Mouse (Mus musculus) thymus, adult 2 months (tissue): ENCODE data around the gene Abtb2. TPM values are rescaled to one million over a fixed set of nuclear protein-coding genes. Genes with fewer than 3 reads are reported as not detected.

Source experiments
- DNase-seq: peaks from one replicate; pipeline ENCODE4 v3.0.0; 2021
- H3K27ac ChIP-seq: fragments of 200-500 bp; 2 replicates; pipeline ENCODE4 v1.5.1; 2012; ENCODE audit warnings: low read length, control low read depth; ENCODE audit not compliant: control insufficient read depth, insufficient read depth
- H3K27me3 ChIP-seq: fragments of 200-500 bp; 2 replicates; pipeline ENCODE4 v1.6.1; 2012; ENCODE audit warnings: mild to moderate bottlenecking, low read length, moderate library complexity, mixed read lengths; ENCODE audit not compliant: control insufficient read depth, insufficient read depth
- H3K36me3 ChIP-seq: fragments of 200-500 bp; 2 replicates; pipeline ENCODE4 v1.6.1; 2012; ENCODE audit warnings: mild to moderate bottlenecking, low read length, moderate library complexity; ENCODE audit not compliant: control insufficient read depth, insufficient read depth
- H3K4me1 ChIP-seq: fragments of 200-500 bp; replicated peaks from 2 replicates; pipeline ENCODE4 v1.6.1; 2012; ENCODE audit warnings: low read length; ENCODE audit not compliant: control insufficient read depth, insufficient read depth
- H3K4me3 ChIP-seq: fragments of 200-500 bp; 2 replicates; pipeline ENCODE4 v1.5.1; 2012; ENCODE audit warnings: mild to moderate bottlenecking, low read length, control low read depth, moderate library complexity; ENCODE audit not compliant: control insufficient read depth, insufficient read depth
- CTCF ChIP-seq: fragments of 200-500 bp; IDR thresholded peaks from 2 replicates; pipeline ENCODE4 v1.5.1; 2012; ENCODE audit warnings: mild to moderate bottlenecking, control low read depth, low read length, moderate library complexity, borderline replicate concordance; ENCODE audit not compliant: control insufficient read depth, poor library complexity, insufficient read depth; ENCODE audit errors: extremely low read depth
- POLR2A ChIP-seq: fragments of 200-500 bp; IDR thresholded peaks from 2 replicates; pipeline ENCODE4 v1.6.1; 2012; ENCODE audit warnings: mild to moderate bottlenecking, low read length, control low read depth, moderate library complexity; ENCODE audit not compliant: control insufficient read depth, poor library complexity, insufficient read depth; ENCODE audit errors: extremely low read depth
- WGBS: fragments of 180-500 bp; shearing (Covaris S2); methylation state at CpG from one replicate; pipeline ENCODE4 v1.1.7; 2018; 5-methylcytosine and 5-hydroxymethylcytosine counted together
- polyA plus RNA-seq: library from polyadenylated mRNA; depleted of rRNA; stranded (reverse); fragments of >200 nt; gene quantifications from 2 replicates; pipeline ENCODE4 v1.2.3, GENCODE M21; 2012

Abtb2 gene
- polyA plus RNA-seq, 1 experiment = 110 TPM

DNA sequence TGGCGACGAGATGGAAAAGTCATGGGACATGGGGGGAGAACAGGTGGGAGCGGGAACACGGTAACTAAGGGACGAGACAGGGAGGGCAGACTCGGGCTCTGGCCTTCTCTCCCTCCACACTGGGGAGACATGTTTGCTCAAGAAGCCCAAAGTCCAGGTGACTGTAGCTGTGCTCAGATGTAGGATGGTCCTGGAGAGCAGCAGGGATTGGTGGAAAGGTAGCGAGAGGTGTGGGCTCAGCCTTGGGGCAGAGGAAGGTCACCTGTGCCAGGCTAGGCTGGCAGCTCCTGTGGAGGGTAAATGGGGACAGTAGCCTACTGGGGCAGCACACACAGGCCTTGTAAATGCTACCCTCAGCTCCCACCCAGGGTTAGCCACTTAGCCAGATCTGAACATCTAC lies 147.7 kb downstream of the Abtb2 start:
- Histone ChIP-seq H3K4me1 (no peaks in the 10 kb centered on the region), H3K27ac (no peak overlapping the region), H3K4me3 (no peak overlapping the region), H3K27me3 (no peaks in the 10 kb centered on the region), H3K36me3 (peaks cover 68% of the 10 kb centered on the region)
- TF ChIP-seq POLR2A (no peak), CTCF (no peak)
- WGBS = 99% methylated on average over 7 of the region's 7 CpGs
- no peak for DNase-seq

- H3K27me3 ChIP-seq = no peaks in the 10 kb centered on the region
- H3K4me3 ChIP-seq = no peak overlapping the region
- no peaks in the 10 kb centered on the region for H3K4me1 ChIP-seq
- DNase-seq = no peak
- no peak for TF ChIP-seq CTCF
- no peak for TF ChIP-seq POLR2A
- 93% methylated on average over 4 of the region's 4 CpGs for WGBS
- peaks cover 64% of the 10 kb centered on the region for H3K36me3 ChIP-seq
- no peak overlapping the region for H3K27ac ChIP-seq
These were observed 148.3 kb downstream of the Abtb2 start for GRCm38 (mm10) chr2:103714412-103714811.

DNA sequence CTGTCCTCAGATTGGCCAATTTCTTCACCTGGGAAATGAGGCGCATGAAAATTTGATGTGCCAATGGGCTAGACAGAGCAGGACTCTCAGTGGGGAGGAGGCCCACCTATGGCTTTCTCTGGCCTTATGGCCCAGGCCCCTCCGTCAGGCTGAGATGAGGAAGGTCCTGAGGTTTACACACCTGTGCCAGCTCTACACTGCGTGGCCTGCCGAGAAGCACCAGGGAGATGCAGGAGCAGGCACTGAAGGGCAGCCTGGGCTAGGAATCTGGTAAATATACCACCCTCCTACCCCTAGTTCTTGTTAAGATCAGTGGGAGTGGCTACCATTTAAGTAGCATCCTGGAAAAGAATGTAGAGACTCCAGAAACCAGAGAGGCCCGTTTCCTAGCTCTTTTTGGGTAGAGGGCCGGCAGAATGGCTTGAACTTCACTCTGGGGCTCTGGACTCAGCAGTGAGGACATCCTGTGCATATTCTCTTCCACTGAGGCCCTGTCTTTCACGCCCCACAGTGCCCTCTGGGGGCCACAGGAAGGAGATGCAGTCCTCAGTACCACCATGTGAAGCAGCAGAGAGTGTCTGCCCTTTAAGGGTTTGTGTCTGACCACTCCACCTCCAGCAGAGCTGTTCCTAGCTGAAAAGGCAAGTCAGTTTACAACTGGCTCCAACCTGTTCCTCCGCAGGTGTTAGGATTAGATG lies 152.6 kb downstream of the Abtb2 start:
- TF ChIP-seq CTCF = peak; percentile 85; the same call in 1 of the 2 replicates
- no peak for TF ChIP-seq POLR2A
- DNase-seq = peak; percentile 82
- no peak overlapping the region for H3K27ac ChIP-seq
- H3K36me3 ChIP-seq = peaks cover 21% of the 10 kb centered on the region
- WGBS = 68% methylated on average over 8 of the region's 8 CpGs
- no peaks in the 10 kb centered on the region for H3K4me1 ChIP-seq
- no peak overlapping the region for H3K4me3 ChIP-seq
- no peaks in the 10 kb centered on the region for H3K27me3 ChIP-seq

GRCm38 (mm10) chr2:103719292-103719646 lies 153.2 kb downstream of the Abtb2 start:
- TF ChIP-seq POLR2A = no peak
- TF ChIP-seq CTCF = no peak
- no peak overlapping the region for H3K4me3 ChIP-seq
- no peaks in the 10 kb centered on the region for H3K4me1 ChIP-seq
- no peaks in the 10 kb centered on the region for H3K27me3 ChIP-seq
- DNase-seq = no peak
- H3K36me3 ChIP-seq = peaks cover 17% of the 10 kb centered on the region; the same call in 1 of the 2 replicates
- no peak overlapping the region for H3K27ac ChIP-seq
- WGBS = 98% methylated on average over 7 of the region's 7 CpGs

DNA sequence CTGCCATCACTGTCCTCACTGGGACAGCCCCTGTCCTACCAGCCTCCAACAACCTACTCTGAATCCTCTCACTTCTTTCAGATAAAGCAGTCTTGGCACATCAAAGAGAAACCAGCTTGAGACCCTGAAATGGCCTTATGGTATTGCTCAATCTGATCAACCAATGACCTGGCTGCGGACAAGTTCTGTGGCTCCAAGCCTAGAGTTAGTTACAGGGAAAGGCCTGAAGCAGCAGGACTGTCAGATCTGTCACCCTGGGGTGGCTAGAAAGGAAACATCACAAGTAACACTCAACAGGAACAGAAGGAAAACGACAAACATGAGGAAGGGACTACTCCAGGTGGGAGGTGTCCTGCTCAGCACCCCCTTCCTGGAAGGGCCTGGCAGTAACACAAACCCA lies 158.4 kb downstream of the Abtb2 start:
- DNase-seq = no peak
- H3K27me3 ChIP-seq = no peaks in the 10 kb centered on the region
- no peak overlapping the region for H3K27ac ChIP-seq
- no peaks in the 10 kb centered on the region for H3K4me1 ChIP-seq
- no peak overlapping the region for H3K4me3 ChIP-seq
- TF ChIP-seq CTCF = no peak
- no peaks in the 10 kb centered on the region for H3K36me3 ChIP-seq
- 95% methylated on average over 2 of the region's 2 CpGs for WGBS

DNA sequence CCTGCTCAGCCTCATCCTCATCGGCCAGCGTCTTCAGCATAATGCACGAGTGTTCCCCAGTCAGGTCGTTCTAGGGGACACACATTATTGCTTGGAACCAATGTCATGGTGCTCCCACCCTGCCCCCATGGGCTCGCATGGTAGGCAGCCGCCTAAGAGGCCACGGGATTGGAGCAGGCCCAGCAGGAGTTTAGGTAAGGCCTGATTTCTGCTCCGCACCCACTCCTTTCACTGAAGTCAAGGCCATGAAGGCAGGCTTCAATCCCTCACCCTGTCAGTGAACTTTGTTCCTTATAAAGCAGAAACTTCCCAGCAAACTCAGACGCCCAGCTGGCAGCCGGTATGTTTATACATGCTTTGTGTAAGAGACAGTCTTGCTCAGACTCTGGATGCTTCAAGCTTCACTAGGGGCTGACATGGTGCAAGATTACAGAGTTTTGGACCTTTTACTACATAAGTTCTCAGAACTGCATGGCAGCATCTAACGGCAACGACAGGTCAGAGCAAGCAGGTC lies 162.0 kb downstream of the Abtb2 start:
- 94% methylated on average over 12 of the region's 12 CpGs for WGBS
- DNase-seq = no peak
- no peaks in the 10 kb centered on the region for H3K36me3 ChIP-seq
- no peak overlapping the region for H3K27ac ChIP-seq
- TF ChIP-seq CTCF = no peak
- TF ChIP-seq POLR2A = no peak
- H3K4me1 ChIP-seq = no peaks in the 10 kb centered on the region
- H3K27me3 ChIP-seq = no peaks in the 10 kb centered on the region
- H3K4me3 ChIP-seq = no peak overlapping the region

DNA sequence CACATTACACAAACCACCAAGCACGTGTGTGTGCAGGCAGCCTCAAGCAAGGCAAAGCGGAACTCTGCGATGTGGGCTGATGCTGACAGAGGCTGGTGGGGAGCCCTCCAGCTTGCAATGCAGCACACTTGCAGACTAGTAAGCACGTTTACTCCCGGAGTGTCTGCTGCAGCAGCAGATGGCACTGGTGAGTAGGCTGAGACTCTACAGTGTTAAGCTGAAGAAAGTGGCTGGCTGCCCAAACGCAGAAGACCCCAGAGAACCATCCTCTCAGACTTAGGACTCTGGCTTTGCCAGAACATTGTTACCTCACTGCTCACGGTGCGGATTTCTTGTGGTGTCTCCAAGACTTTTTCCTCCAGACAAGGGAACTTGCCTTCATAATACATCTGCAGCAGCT lies 164.9 kb downstream of the Abtb2 start:
- H3K27ac ChIP-seq = no peak overlapping the region
- no peak overlapping the region for H3K4me3 ChIP-seq
- no peaks in the 10 kb centered on the region for H3K4me1 ChIP-seq
- H3K36me3 ChIP-seq = 0 out of 2 replicates have a peak, but pooled peaks cover 3% of the 10 kb centered on the region
- TF ChIP-seq POLR2A (no peak), CTCF (no peak)
- DNase-seq = no peak
- no peaks in the 10 kb centered on the region for H3K27me3 ChIP-seq
- 96% methylated on average over 8 of the region's 8 CpGs for WGBS
